Mouse (Mus musculus): Measurements from ENCODE around the gene Hspg2. TPM values are rescaled to one million over a fixed set of nuclear protein-coding genes. Genes with fewer than 3 reads are reported as not detected.

The Hspg2 gene
- polyA plus RNA-seq, 1 experiment from 2014 or later = 67.2 TPM

Small RNA genes lying within 50 kb of the gene (microRNA-seq; reads per million reads assigned to microRNA genes)
- gene Mir7018 (ENCODE audit: borderline number of aligned reads) = 1.00 reads per million

Other genes starting within 250 kb of the Hspg2 start
- gene Wnt4, start 191.3 kb upstream of the Hspg2 start, polyA plus RNA-seq (2014; fragmentation: Nextera tagmentation; extraction: Ambion mirVana) = 4.7 and 5.6 TPM in 2 replicates
- 714 and 769 TPM in 2 replicates for gene Cdc42, start 111.0 kb upstream of the Hspg2 start, polyA plus RNA-seq (2014; fragmentation: Nextera tagmentation; extraction: Ambion mirVana)
- not detected in 2 replicates for gene Cela3a, start 59.0 kb upstream of the Hspg2 start, polyA plus RNA-seq (2014; fragmentation: Nextera tagmentation; extraction: Ambion mirVana)
- gene Cela3b, start 38.2 kb upstream of the Hspg2 start, polyA plus RNA-seq (2014; fragmentation: Nextera tagmentation; extraction: Ambion mirVana) = 0.30 and 0.56 TPM in 2 replicates
- gene 1700013G24Rik, start 15.5 kb upstream of the Hspg2 start, polyA plus RNA-seq (2014; fragmentation: Nextera tagmentation; extraction: Ambion mirVana) = 0.17 and 0.46 TPM in 2 replicates
- gene Ldlrad2, start 105.8 kb downstream of the Hspg2 start, polyA plus RNA-seq (2014; fragmentation: Nextera tagmentation; extraction: Ambion mirVana) = 0.47 TPM in 1 of 2 replicates, not detected in the other
- gene Usp48, start 125.0 kb downstream of the Hspg2 start, polyA plus RNA-seq (2014; fragmentation: Nextera tagmentation; extraction: Ambion mirVana) = 59.8 and 61.2 TPM in 2 replicates
- 17.1 and 18.4 TPM in 2 replicates for gene Rap1gap, start 196.0 kb downstream of the Hspg2 start, polyA plus RNA-seq (2014; fragmentation: Nextera tagmentation; extraction: Ambion mirVana)